Mouse (Mus musculus) heart, postnatal 4 days (tissue): ENCODE data around the gene Spr. TPM values are rescaled to one million over a fixed set of nuclear protein-coding genes. Genes with fewer than 3 reads are reported as not detected.
"Not testable (repeated sequence)": the region's sequence is repeated elsewhere in the genome, so short reads cannot be mapped to it uniquely, and the experiment has no call there.

Source experiments
- DNase-seq: peaks from one replicate; pipeline ENCODE4 v3.0.0; 2021
- total RNA-seq, 2 experiments: library from RNA; stranded (reverse); gene quantifications; 2 replicates each; pipeline ENCODE4 v1.2.3; 2021

Spr gene
- total RNA-seq, result 10 to 100 TPM; 54.4 to 56.7 TPM

- peak; percentile 96 for DNase-seq
Observed at GRCm38 (mm10) chr6:85137217-85138035, at the start of gene Spr. Gene Spr (minus strand): TSS chr6:85137766.

DNA sequence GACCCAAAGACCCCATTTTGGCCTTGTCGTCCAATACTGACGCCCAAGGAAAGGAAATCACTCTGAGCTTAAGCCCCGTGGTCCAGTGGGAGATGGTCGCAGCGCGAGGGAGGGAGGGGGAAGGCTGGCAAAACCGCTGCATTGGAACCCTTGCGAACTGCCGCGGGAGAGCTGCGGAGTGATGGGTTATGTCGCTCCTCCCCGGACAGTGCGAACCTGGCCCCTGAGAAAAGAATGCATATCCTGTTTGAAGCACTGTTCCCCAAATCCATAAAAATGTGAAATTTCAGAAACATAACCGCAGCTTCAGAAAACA, 49.1 kb upstream of the Spr start:
- DNase-seq, result no peak

DNA sequence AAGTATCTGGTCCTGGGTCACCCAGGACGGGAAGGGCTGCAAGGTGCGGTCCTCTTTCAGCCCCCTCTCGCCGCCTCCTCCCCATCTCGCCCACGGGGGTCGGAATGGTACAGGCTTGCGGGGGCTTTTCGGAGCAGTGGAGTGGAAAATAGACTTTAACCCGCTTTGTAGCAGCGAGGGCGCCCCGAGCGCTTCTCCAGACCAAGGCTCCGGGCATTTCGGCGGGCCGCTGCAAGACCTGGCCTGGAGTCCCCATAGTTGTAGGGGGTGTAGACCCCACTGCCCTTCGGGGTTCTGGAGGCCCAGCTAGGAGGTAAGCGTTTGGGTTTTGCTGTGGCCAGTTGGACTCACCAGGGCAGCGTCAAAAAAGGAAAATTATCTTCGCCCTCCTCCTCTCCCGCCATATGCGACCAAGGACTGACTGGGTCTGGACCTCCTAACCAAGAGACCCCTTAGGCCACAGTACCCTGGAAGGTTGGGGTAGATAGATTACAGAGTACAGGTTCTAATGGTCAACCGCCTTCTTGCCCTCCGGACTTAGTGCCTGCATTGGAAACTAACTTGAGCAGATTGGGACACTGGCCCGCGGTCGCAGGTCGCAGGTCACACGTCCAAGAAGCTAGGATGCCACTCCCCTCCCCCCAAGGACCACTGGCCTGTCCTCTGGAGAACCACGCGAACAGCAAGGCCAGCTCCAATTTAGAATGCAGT, 48.6 kb upstream of the Spr start:
- DNase-seq, result no peak

DNA sequence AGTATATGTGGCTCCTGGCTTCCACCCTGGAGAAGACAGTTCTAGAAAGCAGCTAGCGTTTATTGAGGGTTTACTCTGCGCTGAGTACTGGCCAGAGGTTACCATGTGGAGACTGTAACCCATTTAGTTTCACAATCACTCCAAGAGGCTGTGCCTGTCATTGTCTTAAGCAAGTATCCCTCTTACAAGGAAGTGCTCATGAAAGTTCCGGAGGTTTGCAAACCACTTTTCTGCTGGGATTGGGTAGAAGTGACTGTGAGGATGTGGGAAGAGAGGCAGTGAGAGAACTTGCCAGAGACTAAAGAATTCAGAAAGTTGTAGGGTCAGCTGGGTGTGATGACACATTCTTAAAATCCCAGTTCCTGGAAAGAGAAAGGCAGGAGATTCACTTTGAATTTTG, 46.4 kb upstream of the Spr start:
- no peak for DNase-seq

DNA sequence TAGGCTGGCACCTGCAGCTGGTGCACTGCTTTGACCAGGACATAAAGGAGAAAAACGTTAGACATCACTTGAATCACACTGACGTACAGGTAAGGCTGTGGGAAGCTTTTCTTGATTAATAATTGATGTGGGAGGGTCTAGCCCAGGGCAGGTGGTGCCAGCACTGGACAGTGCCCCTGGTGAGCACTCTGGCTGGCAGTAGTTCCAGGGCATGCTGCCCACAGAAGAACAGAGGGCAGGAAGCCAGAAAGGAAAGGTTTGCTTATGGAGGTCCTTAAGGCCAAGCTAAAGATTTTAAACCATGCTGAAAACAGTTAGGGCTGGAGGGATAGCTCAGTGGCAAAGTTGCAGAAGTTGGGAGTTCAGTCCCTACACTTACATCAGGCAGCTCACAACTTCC, 42.5 kb upstream of the Spr start:
- DNase-seq, result no peak

DNA sequence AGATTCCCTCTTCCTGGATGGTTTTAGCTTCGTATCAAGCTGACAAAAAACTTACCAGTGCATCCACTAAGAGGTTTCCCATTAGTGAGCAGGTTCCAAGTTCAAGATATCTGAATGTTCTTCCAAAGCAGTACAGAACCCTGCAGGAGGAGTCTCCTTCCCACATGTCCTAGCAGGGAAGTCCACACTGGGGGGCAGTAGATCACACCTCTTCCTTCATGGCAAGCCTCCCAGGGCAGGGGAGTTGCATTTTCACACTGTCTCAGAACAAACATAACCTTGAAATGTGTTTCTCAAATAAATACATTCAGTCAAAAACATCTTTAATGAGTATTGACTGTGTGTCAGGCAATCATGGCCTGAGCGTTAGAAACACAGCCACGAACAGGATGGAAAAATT, 42.0 kb upstream of the Spr start:
- no peak for DNase-seq

DNA sequence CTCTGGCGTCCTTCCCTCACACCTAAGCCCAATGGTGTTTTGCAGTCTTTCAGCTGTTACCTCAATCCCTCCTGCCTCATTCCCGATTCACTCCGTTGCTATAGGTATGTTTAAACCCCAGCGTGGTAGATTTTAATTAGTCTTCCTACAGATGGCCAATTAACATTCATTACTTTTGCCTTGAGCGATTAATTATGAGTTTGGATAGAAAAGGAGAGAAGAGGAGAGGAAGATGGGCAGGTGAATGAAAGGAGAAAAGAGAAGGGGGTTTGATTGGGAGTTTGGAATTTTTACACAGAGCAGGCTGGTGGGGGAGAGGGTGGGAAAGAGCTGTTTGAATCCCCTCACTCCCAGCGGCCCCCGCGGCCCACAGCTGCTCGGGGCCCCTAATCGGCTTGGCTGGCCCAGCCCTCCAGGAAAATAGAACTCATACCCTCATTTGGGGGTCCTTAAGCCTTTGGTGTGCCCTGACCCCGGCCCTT, 27.9 kb upstream of the Spr start:
- DNase-seq, result no peak

- DNase-seq, result peak; percentile 85
Observed at GRCm38 (mm10) chr6:85160201-85160923, 22.8 kb upstream of the Spr start.

- peak; percentile 65 for DNase-seq
Observed at GRCm38 (mm10) chr6:85159092-85159760, 21.7 kb upstream of the Spr start.

- not testable (repeated sequence) for DNase-seq
Observed at GRCm38 (mm10) chr6:85158040-85158804, 20.7 kb upstream of the Spr start.

DNA sequence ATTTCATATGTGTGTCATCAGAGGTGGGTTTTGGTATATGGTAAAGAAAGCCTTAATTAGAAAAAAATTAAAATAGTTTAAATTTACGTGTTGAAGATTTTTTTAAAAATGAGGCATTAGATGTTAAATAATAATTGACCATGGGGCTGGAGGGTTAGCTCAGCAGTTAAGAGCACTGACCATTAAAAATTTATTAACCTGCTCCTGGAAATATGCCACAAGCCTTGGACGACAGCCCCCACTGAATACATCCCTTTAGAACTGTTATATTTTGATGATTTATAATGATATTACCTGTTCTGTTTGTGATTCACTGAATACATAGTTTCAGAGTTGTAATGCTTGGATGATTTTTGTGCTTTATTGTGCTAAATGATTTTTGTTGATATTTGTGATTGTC, 19.0 kb upstream of the Spr start:
- DNase-seq, result not testable (repeated sequence)

- peak; percentile 63 for DNase-seq
Observed at GRCm38 (mm10) chr6:85154861-85155528, 17.4 kb upstream of the Spr start.

GRCm38 (mm10) chr6:85153970-85154540, 16.5 kb upstream of the Spr start:
- peak; percentile 78 for DNase-seq

GRCm38 (mm10) chr6:85150386-85150785, 12.8 kb upstream of the Spr start:
- DNase-seq, result no peak

- no peak for DNase-seq
Observed at GRCm38 (mm10) chr6:85147636-85148035, 10.1 kb upstream of the Spr start.

GRCm38 (mm10) chr6:85144466-85144865, 6.9 kb upstream of the Spr start:
- no peak for DNase-seq

- peak; percentile 67 for DNase-seq
Observed at GRCm38 (mm10) chr6:85141013-85141412, 3.4 kb upstream of the Spr start.

- no peak for DNase-seq
Observed at GRCm38 (mm10) chr6:85139534-85139933, 2.0 kb upstream of the Spr start.

- not testable (repeated sequence) for DNase-seq
Observed at GRCm38 (mm10) chr6:85136784-85137183, 782 bp downstream of the Spr start.

DNA sequence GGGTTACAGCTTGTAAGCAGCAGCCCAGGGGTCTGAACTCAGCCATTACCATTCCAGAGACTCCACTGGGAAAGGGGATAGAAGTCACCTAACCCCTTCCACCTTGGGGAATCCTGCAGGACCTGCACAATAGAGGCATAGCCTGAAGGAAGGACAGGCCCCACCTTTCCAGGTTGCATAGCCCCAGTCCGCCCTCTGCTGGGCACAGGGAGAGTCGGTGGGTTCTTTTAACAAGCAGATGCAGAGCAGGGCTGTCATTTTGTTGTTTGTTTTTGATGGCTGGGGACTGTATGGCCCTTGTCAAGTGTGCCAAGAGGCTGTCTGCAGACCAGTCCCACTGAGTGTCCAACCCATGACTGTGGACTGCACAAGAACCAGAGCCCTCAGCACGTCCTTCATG, 4.8 kb downstream of the Spr start:
- DNase-seq, result peak; percentile 47

- DNase-seq, result not testable (repeated sequence)
Observed at GRCm38 (mm10) chr6:85132237-85132636, 5.3 kb downstream of the Spr start.
